Mouse (Mus musculus) embryonic facial prominence, embryonic 14.5 days (tissue): Measurements from ENCODE around the gene AU022252. TPM values are rescaled to one million over a fixed set of nuclear protein-coding genes. Genes with fewer than 3 reads are reported as not detected.

Experiments used
- ATAC-seq: fragments of 200-750 bp; cut with Nextera tagmentation; 2 replicates; pipeline ENCODE4 v1.8.0; 2017; ENCODE audit warnings: low read depth, moderate number of reproducible peaks, moderate TSS enrichment
- DNase-seq: peaks from one replicate; pipeline ENCODE4 v3.0.0-alpha.2; 2015; ENCODE audit warnings: low spot score
- H3K27ac ChIP-seq: fragments of 300-500 bp; sonication (generic); replicated peaks from 2 replicates; pipeline ENCODE4 v1.5.1; 2014; ENCODE audit warnings: low read depth, mild to moderate bottlenecking, low read length, moderate library complexity
- H3K27me3 ChIP-seq: fragments of 300-500 bp; sonication (generic); replicated peaks from 2 replicates; pipeline ENCODE4 v1.6.1; 2014; ENCODE audit warnings: low read length; ENCODE audit not compliant: control insufficient read depth, insufficient read depth
- H3K36me3 ChIP-seq: fragments of 300-500 bp; sonication (generic); 2 replicates; pipeline ENCODE4 v1.6.1; 2014; ENCODE audit warnings: low read length, mixed read lengths; ENCODE audit not compliant: control insufficient read depth, insufficient read depth
- H3K4me1 ChIP-seq: fragments of 300-500 bp; sonication (generic); 2 replicates; pipeline ENCODE4 v1.6.1; 2014; ENCODE audit warnings: antibody characterized with exemption, low read length; ENCODE audit not compliant: control insufficient read depth, insufficient read depth
- H3K4me2 ChIP-seq: fragments of 300-500 bp; sonication (generic); 2 replicates; pipeline ENCODE4 v1.6.1; 2014; ENCODE audit warnings: low read depth, mild to moderate bottlenecking, low read length, moderate library complexity, mixed read lengths
- H3K4me3 ChIP-seq: fragments of 300-500 bp; sonication (generic); 2 replicates; pipeline ENCODE4 v1.5.1; 2014; ENCODE audit warnings: low read depth, mild to moderate bottlenecking, low read length
- H3K9ac ChIP-seq: fragments of 300-500 bp; sonication (generic); 2 replicates; pipeline ENCODE4 v1.6.1; 2014; ENCODE audit warnings: low read depth, mild to moderate bottlenecking, low read length, moderate library complexity, mixed read lengths
- H3K9me3 ChIP-seq: fragments of 300-500 bp; sonication (generic); 2 replicates; pipeline ENCODE4 v1.6.1; 2016; ENCODE audit warnings: low read length; ENCODE audit not compliant: control insufficient read depth
- WGBS: fragments of 180-500 bp; shearing (Covaris S2); extraction: QIAGEN DNeasy Blood & Tissue Kit; methylation state at CpG from one replicate; pipeline ENCODE4 v1.1.7; 2014; 5-methylcytosine and 5-hydroxymethylcytosine counted together
- polyA plus RNA-seq: library from polyadenylated mRNA; unstranded; fragments of >200 nt; fragmentation: Nextera tagmentation; extraction: Ambion mirVana; gene quantifications from 2 replicates; pipeline ENCODE4 v1.2.1, GENCODE M21; 2014

The AU022252 gene
- polyA plus RNA-seq, 1 experiment from 2014 or later, result 28.1 TPM

DNA sequence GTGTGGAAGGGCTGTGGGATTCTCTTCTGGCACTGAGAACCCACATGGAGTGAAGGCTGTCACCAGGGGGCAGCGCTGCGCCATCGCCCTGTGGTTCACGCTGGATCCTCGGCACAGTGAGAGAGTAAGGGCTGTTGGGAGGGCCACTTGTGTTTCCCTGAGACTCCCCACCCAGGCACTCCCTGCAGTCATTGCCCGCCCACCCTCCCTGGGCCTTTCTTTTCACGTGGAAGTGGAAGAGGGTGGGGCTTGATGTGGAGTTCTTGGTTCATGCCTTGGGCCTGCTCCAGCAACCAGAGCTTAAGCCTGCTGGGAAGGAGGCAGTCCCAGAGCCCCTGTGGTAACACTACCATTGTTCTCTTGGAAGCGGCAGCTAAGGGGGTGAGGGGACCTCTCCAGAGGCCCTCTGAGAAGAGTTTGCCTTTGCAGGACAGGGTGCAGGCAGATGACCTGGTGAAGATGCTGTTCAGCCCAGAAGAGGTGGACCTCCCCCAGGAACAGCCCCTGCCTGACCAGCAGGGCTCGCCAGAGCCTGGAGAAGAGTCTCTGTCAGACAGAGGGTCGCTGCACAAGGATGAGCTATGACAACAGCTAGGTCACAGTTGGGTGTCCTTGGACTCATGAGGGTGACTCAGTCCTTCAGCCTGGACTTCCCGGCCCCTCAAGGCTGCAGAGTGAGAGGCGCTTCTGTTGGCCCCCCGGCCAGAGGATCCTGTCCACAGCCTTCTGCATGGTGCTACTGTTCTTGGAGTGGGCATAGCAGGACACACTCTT, 15.1 kb upstream of the AU022252 start:
- H3K36me3 ChIP-seq, result peaks cover 55% of the 10 kb centered on the region
- WGBS, result 32% methylated on average over 12 of the region's 13 CpGs
- H3K9me3 ChIP-seq, result no peaks in the 10 kb centered on the region
- H3K4me3 ChIP-seq, result no peak overlapping the region
- ATAC-seq, result peak; percentile 85
- no peak overlapping the region for H3K4me2 ChIP-seq
- peak; percentile 74 for DNase-seq
- H3K9ac ChIP-seq, result no peak overlapping the region
- no peaks in the 10 kb centered on the region for H3K4me1 ChIP-seq
- no peaks in the 10 kb centered on the region for H3K27me3 ChIP-seq
- H3K27ac ChIP-seq, result peak overlapping the region; percentile 41

DNA sequence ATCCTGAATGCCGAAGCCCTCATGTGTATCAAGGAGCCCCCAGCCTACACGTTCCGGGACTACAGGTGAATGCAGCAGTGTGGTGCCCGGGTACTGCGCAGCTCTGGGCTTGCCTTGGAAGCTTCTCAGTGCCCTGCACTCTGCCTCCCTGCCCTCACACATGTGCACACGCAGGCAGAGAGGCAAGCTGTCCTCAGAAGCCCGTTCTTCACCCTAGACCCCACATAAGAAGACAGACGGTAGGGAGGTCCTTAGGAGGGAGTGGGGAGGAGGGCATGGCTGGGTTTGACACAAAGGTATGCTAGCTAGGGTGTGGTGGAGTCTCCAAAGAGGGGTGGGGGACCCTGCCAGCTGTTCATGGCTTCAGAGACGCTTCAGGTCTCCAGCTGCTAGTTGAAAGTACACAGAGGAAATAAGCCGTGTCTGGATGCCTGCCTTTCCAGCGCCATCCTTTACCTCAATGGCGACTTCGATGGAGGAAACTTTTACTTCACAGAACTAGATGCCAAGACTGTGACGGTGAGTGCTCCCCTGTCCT, 14.2 kb upstream of the AU022252 start:
- Histone ChIP-seq H3K4me2 (no peak overlapping the region), H3K9ac (no peak overlapping the region), H3K27ac (no peak overlapping the region), H3K4me3 (no peak overlapping the region), H3K4me1 (no peaks in the 10 kb centered on the region), H3K36me3 (peaks cover 64% of the 10 kb centered on the region), H3K27me3 (no peaks in the 10 kb centered on the region), H3K9me3 (no peaks in the 10 kb centered on the region)
- WGBS, result 81% methylated on average over 14 of the region's 14 CpGs
- ATAC-seq (no peak), DNase-seq (no peak)

DNA sequence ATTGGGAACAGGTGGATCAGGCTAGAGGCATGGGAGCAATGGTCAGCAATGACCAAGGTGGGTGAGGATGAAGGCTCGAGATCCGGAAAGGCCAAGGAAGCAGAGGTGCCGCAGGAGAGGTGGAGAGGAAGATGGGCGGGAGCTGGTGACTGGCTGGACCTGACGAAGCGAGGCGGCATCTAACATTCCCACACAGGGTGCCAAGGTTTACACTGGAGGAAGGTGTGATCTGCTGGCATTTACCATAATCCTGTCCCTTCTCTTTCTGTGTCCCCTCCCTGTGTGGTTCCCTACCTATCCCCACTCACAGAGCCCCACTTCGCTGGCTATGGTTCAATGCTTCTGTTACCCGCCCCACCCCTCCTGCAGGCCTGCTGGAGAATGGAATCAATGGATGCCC, 13.4 kb upstream of the AU022252 start:
- DNase-seq (no peak), ATAC-seq (no peak)
- WGBS, result 77% methylated on average over 6 of the region's 9 CpGs
- Histone ChIP-seq H3K4me2 (no peak overlapping the region), H3K36me3 (peaks cover 72% of the 10 kb centered on the region), H3K9ac (no peak overlapping the region), H3K9me3 (no peaks in the 10 kb centered on the region), H3K4me3 (no peak overlapping the region), H3K4me1 (no peaks in the 10 kb centered on the region), H3K27ac (no peak overlapping the region), H3K27me3 (no peaks in the 10 kb centered on the region)

DNA sequence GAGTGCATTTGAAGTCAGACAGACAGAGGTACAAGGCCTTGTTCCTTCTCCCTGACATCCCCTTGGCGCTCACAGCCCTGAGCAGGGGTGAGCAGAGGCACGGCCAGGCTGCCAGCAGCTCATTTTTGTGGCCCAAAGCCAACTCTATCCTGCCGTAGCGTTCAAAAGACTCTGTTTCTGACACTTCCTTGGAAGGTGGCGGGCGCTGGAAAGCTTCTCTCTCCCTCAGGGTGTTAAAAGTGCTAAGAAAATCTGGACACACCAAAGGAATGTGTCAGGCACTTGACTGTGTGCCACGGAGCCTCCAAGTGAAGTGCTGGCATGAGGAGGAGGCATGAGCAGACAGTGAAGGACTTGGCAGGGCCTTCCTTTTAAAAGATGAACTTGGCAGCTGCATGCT, 13.0 kb upstream of the AU022252 start:
- Histone ChIP-seq H3K27me3 (no peaks in the 10 kb centered on the region), H3K27ac (no peak overlapping the region), H3K36me3 (peaks cover 76% of the 10 kb centered on the region), H3K9me3 (no peaks in the 10 kb centered on the region), H3K4me3 (no peak overlapping the region), H3K9ac (no peak overlapping the region), H3K4me2 (no peak overlapping the region), H3K4me1 (no peaks in the 10 kb centered on the region)
- 75% methylated on average over 7 of the region's 7 CpGs for WGBS
- DNase-seq, result peak; percentile 36
- ATAC-seq, result no peak; the same call in 1 of the 2 replicates

DNA sequence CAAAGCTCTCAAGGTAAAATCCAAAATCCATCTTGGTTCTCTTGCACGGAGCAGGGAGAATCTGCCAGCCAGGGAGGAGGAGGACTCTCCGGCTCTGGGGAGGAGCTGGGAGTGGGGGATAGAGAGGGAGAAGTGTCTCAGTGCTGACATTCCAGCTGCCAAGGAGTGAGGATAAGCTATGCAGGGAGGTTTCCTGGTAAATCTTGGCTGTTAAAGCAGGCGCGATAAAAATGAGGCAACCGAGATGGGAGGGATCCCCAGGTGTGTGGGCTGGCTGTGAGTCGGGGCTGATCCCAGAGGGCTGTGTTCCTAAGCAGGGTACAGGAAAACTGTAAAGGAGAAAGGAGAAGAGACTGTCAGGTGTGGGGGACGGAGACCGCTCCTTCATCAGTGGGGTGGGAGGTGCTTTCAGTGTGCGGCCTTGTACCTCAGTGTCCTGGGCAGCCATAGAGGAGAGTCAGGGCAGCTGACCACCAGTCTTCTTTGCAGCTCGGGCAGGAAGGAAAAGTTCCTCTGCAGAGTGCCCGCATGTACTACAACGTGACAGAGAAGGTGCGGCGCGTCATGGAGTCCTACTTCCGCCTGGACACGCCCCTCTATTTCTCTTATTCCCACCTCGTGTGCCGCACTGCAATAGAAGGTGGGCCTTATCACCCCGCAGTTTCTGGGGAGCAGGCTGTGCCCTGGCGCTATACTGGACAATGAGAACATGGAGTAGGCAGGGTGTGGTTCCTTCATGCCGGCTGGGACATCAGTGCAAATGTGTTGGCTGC, 12.1 kb upstream of the AU022252 start:
- H3K9me3 ChIP-seq, result no peaks in the 10 kb centered on the region
- no peak overlapping the region for H3K4me2 ChIP-seq
- ATAC-seq (no peak), DNase-seq (no peak)
- no peak overlapping the region for H3K27ac ChIP-seq
- H3K9ac ChIP-seq, result no peak overlapping the region
- H3K27me3 ChIP-seq, result no peaks in the 10 kb centered on the region
- H3K36me3 ChIP-seq, result peaks cover 83% of the 10 kb centered on the region
- H3K4me1 ChIP-seq, result no peaks in the 10 kb centered on the region
- 86% methylated on average over 22 of the region's 22 CpGs for WGBS
- H3K4me3 ChIP-seq, result no peak overlapping the region

DNA sequence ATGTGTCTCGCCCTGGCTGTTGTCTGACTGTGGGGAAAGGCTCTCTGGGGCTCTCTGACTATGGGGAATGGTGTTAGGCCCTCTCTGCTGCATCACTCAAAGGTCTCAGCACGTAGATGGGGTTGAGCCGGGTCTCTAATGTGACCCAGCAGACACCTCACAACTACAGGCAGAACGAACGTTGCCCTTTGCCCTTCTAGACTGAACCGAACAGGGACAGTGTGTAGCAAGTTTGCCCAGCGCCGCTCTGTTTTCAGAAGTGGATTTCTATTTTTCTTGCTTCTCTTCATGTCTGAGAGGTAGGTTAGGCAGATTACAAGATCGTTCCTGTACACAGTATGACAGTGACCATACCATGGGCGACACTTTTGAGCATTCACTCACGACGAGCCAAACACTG, 10.1 kb upstream of the AU022252 start:
- Histone ChIP-seq H3K9me3 (no peaks in the 10 kb centered on the region), H3K4me3 (no peak overlapping the region), H3K4me1 (no peaks in the 10 kb centered on the region), H3K36me3 (peaks cover 87% of the 10 kb centered on the region), H3K27ac (no peak overlapping the region), H3K27me3 (no peaks in the 10 kb centered on the region), H3K9ac (no peak overlapping the region), H3K4me2 (no peak overlapping the region)
- WGBS, result 89% methylated on average over 12 of the region's 12 CpGs
- ATAC-seq, result no peak
- no peak for DNase-seq

DNA sequence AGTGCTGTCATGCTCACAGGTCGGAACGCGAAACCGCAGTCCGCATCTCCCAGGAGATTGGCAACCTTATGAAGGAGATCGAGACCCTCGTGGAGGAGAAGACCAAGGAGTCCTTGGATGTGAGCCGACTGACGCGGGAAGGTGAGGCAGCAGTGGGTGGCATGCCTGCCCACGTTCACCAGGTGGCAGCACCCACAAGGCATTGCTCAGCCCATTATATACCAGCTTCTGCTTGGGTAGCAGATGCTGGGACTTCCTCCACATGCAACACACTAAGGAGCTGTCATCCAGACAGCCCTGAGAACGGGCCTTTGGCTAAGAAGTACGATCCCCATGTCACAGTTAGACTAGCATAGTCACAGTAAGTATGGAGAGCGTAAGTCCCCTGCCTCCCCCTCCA, 9.2 kb upstream of the AU022252 start:
- H3K4me2 ChIP-seq, result no peak overlapping the region

DNA sequence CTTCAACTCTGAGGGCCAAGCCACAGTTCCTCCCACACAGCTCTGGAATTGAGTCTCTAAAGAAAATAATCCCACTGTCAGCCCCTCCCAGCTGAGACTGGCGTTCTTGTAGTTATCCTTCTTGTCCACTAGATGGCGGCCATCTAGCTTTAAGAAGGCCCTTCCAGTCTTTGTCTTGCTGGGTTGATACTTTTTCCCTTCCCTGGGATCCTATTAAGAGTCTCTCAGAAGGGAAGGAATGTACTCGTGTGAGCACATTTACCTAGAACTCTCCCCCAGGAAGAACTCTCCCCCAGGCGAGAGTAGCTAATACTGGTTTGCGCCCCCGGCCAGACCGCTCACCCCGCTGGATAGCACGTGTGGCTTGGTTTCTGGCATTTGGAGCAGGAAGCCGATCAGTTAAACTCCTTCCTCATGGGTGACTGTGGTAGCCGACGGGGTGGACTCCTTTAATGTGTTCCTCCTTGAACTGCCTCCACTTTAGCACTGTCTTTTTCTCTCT, 6.7 kb upstream of the AU022252 start:
- Histone ChIP-seq H3K9me3 (no peaks in the 10 kb centered on the region), H3K4me1 (peaks cover 4% of the 10 kb centered on the region; the same call in 1 of the 2 replicates), H3K9ac (peak overlapping the region; percentile 56; the same call in 1 of the 2 replicates), H3K36me3 (peaks cover 83% of the 10 kb centered on the region), H3K27me3 (no peaks in the 10 kb centered on the region), H3K4me2 (peak overlapping the region; percentile 27; the same call in 1 of the 2 replicates), H3K4me3 (peak overlapping the region; percentile 14; the same call in 1 of the 2 replicates), H3K27ac (peak overlapping the region; percentile 73; the same call in 1 of the 2 replicates)
- ATAC-seq (peak; percentile 76), DNase-seq (peak; percentile 91)
- 41% methylated on average over 12 of the region's 12 CpGs for WGBS

More for the DNA sequence above, 9.2 kb upstream of the AU022252 start:
- ATAC-seq (no peak), DNase-seq (no peak)
- H3K4me3 ChIP-seq, result no peak overlapping the region
- no peaks in the 10 kb centered on the region for H3K4me1 ChIP-seq
- 89% methylated on average over 14 of the region's 14 CpGs for WGBS
- H3K36me3 ChIP-seq, result peaks cover 91% of the 10 kb centered on the region
- H3K9ac ChIP-seq, result no peak overlapping the region
- no peak overlapping the region for H3K27ac ChIP-seq
- no peaks in the 10 kb centered on the region for H3K9me3 ChIP-seq
- H3K27me3 ChIP-seq, result no peaks in the 10 kb centered on the region
